Mouse (Mus musculus) adrenal gland (tissue): ENCODE measurements at regions not wholly inside any gene's neighbourhood (a gene's known extent, or its start where the extent isn't known, plus 50 kb on each side); places are given as distances from the start of the nearest gene placed in this dataset.

ENCODE experiments used
- intact Hi-C: fragments of 180-260 bp; cut with DNase I; formaldehyde crosslinking; loops from one replicate; pipeline ENCODE4 v1.15.1; 2025

GRCm38 (mm10) chr13:101931264-101931663 is 163.2 kb upstream of the Pik3r1 start:
- intact Hi-C loops = no loop called here

- intact Hi-C loops = no loop called here
Observed at GRCm38 (mm10) chr13:101931882-101932281, 163.9 kb upstream of the Pik3r1 start.

GRCm38 (mm10) chr13:101935843-101936242 is 167.8 kb upstream of the Pik3r1 start:
- intact Hi-C loops = no loop called here

- intact Hi-C loops = no loop called here
Observed at GRCm38 (mm10) chr13:101954521-101954920, 186.5 kb upstream of the Pik3r1 start.

- intact Hi-C loops = no loop called here
Observed at GRCm38 (mm10) chr13:101955806-101956418, 187.9 kb upstream of the Pik3r1 start.

GRCm38 (mm10) chr13:101957782-101958181 is 189.8 kb upstream of the Pik3r1 start:
- intact Hi-C loops = no loop called here

GRCm38 (mm10) chr13:101965537-101965936 is 197.5 kb upstream of the Pik3r1 start:
- intact Hi-C loops = no loop called here

GRCm38 (mm10) chr13:101966799-101967397 is 198.9 kb upstream of the Pik3r1 start:
- intact Hi-C loops = no loop called here

GRCm38 (mm10) chr13:101967466-101967865 is 199.4 kb upstream of the Pik3r1 start:
- intact Hi-C loops = no loop called here

- intact Hi-C loops = no loop called here
Observed at GRCm38 (mm10) chr13:101976766-101977165, 208.7 kb upstream of the Pik3r1 start.

GRCm38 (mm10) chr13:101980171-101980835 is 212.3 kb upstream of the Pik3r1 start:
- intact Hi-C loops = no loop called here

GRCm38 (mm10) chr13:101988637-101989413 is 220.8 kb upstream of the Pik3r1 start:
- intact Hi-C loops = no loop called here

- intact Hi-C loops = no loop called here
Observed at GRCm38 (mm10) chr13:101991729-101992128, 223.7 kb upstream of the Pik3r1 start.

GRCm38 (mm10) chr13:101994779-101995178 is 226.8 kb upstream of the Pik3r1 start:
- intact Hi-C loops = no loop called here

- intact Hi-C loops = no loop called here
Observed at GRCm38 (mm10) chr13:101995529-101995928, 227.5 kb upstream of the Pik3r1 start.

GRCm38 (mm10) chr13:101996144-101996543 is 228.1 kb upstream of the Pik3r1 start:
- intact Hi-C loops = no loop called here

- intact Hi-C loops = no loop called here
Observed at GRCm38 (mm10) chr13:101997415-101997814, 229.4 kb upstream of the Pik3r1 start.

GRCm38 (mm10) chr13:102006565-102006964 is 238.5 kb upstream of the Pik3r1 start:
- intact Hi-C loops = no loop called here

- intact Hi-C loops = no loop called here
Observed at GRCm38 (mm10) chr13:102011965-102012364, 243.9 kb upstream of the Pik3r1 start.

GRCm38 (mm10) chr13:102014514-102014913 is 246.5 kb upstream of the Pik3r1 start:
- intact Hi-C loops = no loop called here

GRCm38 (mm10) chr13:102014958-102015357 is 246.9 kb upstream of the Pik3r1 start:
- intact Hi-C loops = no loop called here

- intact Hi-C loops = no loop called here
Observed at GRCm38 (mm10) chr13:102016518-102016917, 248.5 kb upstream of the Pik3r1 start.
